Mouse (Mus musculus): ENCODE measurements at regions not wholly inside any gene's neighbourhood (a gene's known extent, or its start where the extent isn't known, plus 50 kb on each side); places are given as distances from the start of the nearest gene placed in this dataset.

DNA sequence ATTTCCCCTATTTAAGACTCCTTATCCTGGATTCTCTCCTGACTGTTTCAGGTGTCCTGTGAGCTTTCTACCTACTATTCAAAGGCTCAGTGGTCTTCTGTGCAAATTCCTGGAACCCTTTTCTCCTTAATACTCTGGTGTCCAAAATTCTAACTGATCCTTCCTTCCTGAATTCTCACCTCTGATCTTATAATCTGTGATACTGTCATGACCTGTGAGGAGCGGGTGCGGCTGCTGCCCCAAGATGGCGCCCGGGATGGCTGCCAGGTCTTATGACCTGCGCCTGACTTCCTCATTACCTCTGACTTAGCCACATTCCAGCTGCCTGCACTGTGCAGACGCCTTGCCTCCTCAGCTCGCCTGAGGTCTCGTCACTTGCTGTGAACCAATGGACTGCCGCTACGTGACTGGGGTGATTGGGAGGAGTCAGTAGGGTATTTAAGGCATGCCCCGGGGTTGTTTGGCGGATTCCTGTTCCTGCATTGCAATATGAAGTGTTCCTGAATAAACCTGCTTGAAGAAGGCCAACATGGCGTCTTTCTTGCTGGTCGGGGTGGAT is 131.2 kb downstream of the Ptbp2 start:
- no peak for DNase-seq (ENCODE audit: low spot score in 2 of 2)

DNA sequence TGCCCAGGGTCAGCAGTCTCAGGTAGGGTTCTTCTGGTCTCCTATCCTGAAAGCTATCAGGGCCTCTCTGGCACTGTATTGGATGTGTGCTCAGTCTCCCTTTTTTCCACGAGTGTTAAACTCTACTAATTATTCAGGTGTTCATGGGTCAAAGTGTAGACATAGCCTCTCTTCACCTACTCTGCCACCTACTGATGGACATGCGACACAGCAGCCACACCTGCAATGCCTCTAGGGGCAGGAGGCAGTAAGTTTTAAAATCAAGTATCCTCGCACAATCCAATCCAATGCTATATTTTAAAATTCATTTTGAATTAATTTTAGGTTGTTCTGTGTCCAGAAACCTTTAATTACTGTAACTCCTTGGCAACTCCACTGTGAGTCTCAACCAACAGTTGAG is 145.6 kb downstream of the Ptbp2 start:
- DNase-seq (ENCODE audit: low spot score in 2 of 2), result no peak

DNA sequence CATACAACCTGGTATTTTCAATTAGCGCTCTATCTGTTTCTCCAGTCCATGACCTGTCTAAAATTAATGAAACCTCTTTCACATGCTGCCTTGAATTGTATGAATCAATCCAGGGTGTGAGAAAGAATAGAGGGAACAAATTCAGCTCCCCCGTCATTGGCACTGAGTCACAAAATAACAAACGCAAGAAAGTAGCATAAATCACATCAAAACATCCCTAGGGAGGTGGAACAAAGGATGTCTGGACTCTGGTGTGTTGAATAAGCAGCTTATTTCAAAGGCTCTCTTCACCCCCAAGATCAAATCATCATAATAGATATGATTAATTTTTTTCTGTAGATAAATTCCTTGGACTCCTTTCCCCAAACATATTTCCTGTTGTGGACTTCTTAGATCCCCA is 148.6 kb downstream of the Ptbp2 start:
- DNase-seq (ENCODE audit: low spot score in 2 of 2), result no peak

DNA sequence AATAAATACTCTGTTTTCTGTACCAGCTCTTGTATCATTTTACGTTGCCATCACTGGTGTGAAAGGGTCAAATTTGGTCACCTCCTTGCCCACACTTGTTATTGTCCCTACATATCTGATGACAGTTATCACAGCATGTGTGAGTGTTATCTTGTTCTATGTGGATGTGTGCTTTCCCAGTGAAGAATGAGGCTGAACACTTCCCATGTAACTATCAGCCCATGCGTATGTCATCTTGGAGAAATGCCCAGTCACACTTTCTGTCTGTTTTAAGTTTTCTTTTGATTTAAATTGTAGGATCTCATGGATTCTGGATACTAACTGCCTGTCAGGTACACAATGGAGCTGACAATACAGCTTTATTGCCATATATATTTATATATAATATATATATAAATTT is 150.8 kb downstream of the Ptbp2 start:
- DNase-seq (ENCODE audit: low spot score in 2 of 2), result no peak

DNA sequence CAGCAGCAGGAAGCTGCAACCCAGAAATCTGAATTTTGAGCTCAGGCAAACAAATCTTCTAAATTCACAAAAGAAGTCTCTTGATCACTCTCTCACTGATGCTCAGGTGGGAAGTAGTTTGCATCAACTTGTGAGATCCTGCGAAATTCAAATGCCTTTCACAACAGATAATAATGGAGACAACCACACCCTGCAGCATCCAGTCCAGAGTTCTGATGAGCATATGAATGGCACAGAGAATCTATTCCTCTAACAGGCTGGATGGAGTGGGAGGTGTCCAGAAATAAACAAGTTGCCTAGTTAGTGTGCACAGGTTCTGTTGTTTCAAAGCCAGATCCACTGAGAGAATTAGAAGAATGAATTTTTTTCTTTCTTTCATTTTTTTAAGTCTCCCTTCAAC is 178.2 kb downstream of the Ptbp2 start:
- no peak for DNase-seq (ENCODE audit: low spot score in 2 of 2)

DNA sequence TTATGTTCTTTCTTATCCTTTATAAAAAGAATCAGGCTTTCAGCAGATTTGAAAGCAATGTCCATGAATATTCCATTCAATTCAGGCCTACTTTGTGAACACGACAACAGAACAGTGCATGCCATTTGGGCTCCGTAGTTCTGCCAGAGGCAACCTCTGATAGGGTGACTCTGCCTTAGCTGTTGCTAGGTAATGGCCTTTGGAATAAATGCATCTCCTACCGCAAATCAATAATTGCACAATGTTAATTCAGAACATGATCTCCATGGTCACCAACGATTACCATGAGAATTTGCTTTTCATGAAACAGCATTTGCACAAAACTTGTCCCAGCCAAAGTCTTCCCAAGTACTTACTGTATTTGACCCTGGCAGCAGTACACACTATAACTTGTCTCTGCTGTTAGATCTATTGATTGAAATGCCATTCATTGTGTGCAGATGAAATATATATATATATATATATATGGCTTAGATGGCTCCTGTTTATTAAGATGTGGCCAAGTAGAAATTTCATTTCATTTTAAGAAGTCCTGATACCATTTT is 195.3 kb downstream of the Ptbp2 start:
- DNase-seq (ENCODE audit: low spot score in 2 of 2), result no peak

DNA sequence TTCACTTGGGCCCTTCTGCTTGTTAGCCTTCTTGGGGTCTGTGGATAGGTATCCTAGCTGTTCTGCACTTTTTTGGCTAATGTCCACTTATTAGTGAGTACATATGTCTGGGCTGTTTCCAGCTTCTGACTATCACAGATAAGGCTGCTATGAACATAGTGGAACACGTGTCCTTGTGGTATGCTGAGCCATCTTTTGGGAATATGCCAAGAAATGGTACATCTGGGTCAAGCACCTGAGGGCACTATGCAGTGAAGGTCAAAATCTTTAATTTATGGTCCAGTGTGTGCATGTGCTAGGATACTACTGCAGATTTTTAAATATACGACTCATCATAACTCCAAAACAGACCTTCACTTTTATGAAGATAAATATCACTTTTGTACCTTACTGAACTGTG is 196.3 kb downstream of the Ptbp2 start:
- no peak for DNase-seq (ENCODE audit: low spot score in 2 of 2)

DNA sequence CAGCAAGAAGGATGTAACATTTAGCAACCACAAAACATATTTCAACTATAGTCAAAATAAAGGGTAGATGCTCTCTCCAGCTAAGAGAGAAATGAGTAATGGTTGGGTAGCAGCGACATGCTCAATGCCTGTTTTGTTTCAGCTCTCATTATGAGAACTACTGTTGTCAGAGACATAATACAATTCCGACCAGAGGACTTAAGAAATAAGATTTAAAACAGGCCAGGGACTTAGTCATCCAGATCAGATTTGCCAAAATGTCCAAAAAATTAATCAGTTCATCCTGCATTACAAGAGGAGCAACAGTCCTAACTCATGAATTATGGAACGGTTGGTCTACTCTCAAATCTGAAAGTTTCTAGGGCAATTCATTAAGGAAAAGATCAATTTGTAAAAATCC is 208.8 kb downstream of the Ptbp2 start:
- no peak for DNase-seq (ENCODE audit: low spot score in 2 of 2)

DNA sequence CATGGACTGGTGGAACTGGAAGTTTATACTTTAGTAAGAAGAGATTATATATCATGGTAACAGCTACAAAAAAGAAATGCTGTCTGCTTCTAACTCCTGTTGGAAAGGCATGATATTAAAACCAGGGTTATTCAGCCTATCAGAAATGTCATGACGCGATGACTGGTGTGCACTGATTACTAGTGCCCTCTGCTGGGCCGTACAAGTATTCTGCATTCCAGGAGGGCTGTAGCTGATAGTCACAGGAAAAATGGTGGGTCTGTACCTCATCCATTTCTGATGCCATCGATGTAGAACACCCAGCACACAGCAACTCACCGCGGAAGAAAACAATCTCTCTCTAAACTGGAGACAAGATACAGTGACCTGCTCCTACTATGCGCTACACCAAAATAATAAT is 246.4 kb downstream of the Ptbp2 start:
- DNase-seq (ENCODE audit: low spot score in 2 of 2), result no peak

DNA sequence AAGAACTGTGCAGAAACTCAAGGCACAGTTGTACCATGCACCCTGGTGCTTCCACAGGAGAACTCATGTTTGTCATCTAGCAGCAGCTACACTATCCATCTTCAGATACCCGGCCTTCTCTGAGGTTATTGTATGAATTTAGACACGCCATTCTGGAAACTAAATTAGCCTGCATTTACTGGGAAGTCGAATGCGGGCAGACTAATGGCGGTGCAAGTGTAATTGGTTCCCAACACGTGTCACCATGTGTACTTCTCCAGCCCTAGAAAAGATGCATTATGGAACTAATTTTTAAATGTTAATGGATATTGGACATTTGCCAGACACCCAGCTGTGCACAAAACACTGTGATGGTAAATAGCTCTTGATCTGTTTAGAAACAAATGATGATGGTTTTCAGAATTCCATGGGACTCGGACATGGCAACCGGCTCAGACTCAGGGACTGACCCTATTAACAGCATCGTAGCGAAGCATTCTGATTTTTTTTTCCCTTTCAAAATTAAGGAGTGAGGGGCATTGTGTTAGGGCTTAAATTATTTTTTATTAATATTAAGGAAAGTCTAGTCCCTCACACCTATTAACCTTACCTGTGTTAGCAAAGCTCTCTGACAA is 259.6 kb downstream of the Ptbp2 start:
- DNase-seq (ENCODE audit: low spot score in 2 of 2), result no peak

DNA sequence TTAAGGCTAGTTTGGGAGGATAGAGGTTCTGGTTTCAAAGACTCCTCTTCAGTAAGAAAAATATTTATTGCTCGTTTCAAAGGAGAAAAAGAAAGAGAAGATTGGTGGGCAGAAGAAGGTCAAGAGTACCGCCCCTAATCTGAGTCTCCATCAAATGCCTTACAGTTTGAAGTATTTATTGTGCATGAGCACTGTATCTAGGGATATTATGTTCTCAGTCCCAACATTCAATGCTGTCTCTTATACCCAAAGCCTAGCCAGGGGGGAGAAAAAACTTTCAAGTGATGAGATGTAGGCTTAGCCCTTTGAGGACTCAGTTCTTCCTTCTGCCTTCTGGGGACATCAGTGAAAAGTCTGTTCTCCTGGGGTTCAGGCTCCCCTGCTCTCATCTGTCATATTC is 271.7 kb downstream of the Ptbp2 start:
- no peak for DNase-seq (ENCODE audit: low spot score in 2 of 2)

DNA sequence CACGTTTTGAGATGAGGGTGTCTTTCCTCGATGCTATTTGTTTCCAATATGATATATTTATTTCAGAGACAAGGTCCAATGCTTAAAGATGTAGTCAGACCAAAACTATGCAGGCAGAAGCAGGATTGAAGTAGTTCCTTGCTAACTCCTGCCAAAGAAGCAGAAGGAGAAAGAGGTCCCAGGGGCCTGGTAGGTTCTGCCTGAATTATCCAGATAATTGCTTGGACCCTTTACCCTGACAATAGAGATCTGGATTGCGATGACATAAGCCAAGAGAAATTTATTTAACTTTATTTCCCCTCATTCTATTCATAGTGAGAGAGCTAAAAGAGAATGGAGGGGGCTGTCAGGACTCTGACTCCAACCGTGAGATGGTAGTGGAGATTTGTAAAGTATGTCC is 275.1 kb downstream of the Ptbp2 start:
- no peak for DNase-seq (ENCODE audit: low spot score in 2 of 2)

DNA sequence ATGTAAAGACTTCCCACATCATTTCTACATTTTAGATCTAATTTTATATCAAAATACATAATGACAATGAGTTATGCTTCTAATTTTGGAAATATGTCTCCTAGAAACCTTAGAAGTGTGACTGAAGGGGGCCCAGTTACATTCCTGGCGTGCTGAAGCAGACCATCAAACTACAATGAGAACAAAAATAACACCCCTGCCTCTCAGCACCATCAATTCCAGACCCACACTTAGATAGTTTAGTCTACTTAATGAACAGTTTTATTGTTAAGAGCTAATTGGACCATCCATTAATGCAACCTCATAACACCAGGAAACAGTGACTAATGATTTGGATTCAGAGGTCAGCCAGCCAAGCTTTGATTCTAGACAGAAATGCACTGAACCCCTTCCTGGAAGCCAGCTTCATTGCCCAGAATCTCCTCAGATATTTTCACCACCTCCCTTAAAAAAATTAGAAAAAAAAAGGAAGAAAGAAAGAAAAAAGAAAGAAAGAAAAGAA is 280.7 kb downstream of the Ptbp2 start:
- no peak for DNase-seq (ENCODE audit: low spot score in 2 of 2)

DNA sequence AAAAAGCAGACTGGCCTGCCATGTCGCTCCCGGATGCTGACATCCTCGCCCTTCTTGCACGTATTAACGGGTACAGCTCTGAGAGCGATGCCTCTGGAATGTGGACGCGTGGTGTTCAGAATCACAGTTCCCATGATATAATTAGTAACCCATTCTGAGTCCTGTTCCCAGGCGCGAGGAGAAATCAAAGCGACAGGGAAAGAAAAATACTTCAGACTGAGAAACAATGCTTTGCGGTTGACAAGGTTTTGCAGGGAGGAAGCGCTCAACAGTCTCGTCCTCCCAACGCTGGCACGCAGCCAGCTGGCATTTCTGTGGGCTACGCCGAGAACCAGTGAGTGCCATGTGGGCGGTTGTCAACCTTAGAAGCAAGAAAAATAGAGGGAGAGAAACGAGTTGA is 285.6 kb downstream of the Ptbp2 start:
- peak; percentile 71 to 81 for DNase-seq (ENCODE audit: low spot score in 2 of 2)

DNA sequence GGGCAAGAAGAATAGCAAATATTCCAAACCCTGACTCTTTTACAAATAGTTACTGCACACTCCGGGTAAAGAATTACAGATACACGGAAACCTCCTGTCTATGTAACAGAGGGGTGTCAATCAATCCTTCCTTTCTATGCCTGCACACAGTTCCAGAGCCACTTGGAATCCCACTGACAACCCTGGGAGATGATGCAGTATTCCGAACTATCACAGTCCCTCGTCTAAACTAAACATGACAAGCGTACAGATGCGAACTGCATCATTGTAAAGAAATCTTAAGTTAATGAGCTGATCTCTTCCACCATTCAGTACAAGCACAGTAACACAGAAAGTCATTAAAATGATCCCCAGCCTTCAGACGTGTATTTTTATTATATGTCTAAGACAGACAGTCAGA is 286.4 kb downstream of the Ptbp2 start:
- DNase-seq (ENCODE audit: low spot score in 2 of 2), result no peak

DNA sequence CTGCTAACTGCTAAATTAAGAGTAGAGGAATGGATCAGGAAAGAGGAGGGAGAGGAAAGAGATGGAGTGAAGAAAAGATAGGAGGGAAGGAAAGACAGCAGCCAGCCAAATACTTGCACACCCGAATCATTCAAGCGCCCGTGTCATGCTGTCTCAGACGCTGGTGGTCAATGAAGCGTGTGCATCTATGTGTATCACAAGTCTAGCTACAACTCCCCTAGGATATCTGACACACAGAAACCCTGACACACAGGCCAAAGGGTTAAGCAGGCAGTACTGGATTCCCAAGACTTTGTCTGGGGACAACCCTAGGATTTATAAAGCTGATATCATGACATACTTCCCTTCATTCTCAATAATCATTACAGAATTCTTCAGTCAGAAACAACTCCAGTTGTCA is 289.7 kb downstream of the Ptbp2 start:
- no peak for DNase-seq (ENCODE audit: low spot score in 2 of 2)

DNA sequence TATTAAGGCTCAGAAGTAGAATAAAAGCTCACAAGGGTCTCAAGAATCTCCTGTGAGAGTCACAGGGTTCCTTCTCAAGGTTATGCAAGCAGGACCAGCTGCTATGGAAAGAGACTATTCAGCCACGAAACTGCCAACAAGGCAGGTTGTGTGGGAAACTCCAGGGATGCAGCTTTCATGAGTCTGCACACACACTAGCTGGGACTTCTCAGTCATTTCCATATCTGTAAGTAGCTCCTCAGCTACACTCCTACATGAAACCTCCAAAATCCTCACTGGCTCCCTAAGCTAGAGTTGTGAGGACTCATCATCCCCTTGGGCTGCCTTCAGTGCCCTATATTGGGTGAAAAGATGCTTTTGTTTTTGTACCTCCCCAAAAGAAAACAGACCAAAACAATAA is 291.6 kb downstream of the Ptbp2 start:
- DNase-seq (ENCODE audit: low spot score in 2 of 2), result no peak

DNA sequence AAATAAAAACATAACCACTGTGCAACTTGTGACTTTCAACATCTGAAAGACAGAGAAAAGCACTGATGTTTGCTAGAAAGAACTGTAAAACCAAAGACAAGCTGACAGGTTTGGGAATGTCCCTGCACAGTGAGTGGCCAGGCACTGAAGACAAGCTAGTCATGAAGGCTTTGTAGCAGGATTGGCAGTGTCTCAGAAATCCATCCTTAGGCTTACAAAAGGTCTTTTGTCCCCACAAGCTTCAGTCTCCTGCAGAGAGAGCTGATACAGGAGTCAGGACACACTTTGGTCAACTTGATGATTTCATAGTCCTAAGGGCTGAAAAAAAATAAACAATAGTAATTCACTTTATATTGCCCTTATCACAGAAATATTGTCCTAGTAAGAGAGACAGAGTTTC is 294.9 kb downstream of the Ptbp2 start:
- DNase-seq (ENCODE audit: low spot score in 2 of 2), result no peak
